Mouse (Mus musculus): ENCODE measurements around the gene Nr2c1.
A peak's percentile ranks its signal among the peaks of the same experiment; 100 is the strongest.

The Nr2c1 gene

DNA sequence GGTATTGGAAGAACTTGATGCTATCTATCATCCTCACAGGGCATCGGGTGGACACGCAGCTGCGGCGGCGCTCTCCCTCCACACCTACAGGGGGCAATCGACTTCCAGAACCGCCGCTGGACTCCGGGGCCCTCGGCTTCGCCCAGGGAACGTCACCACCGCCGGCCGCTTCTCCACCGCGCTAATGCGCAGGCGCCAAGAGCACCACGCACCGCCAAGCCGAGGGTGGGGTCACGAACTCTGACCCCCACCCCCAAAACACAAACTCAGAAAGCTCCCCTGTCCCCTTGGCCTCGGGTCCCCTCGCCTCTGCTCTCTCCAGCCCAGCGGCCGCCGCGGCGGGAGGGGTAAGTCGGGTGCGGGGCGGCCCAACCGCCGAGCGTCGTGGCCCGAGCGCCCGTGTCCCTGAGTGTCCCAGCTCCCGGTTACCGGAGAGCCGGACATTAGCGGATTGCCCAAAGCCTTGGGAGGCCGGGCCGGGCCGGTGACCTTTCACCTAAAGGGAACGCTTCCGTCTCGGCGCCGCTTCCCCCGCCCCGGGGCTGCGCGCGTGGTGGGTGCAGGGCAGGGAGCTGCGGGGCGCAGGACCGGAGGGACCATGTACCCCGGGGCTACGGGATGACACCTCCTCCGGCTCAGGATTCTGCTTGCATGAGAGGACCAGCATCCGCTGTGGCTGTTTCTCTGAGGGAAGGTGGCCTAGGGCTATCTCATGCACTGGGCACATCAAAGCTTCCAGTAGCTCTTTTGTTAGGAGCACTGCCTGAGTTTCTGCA lies at the start of gene Nr2c1:
Gene Nr2c1, plus strand, starts transcription at position 268 of the 776 bp plus-strand sequence.
- peak; percentile 94 to 95 for DNase-seq (ENCODE audit: low spot score in 2 of 2)

DNA sequence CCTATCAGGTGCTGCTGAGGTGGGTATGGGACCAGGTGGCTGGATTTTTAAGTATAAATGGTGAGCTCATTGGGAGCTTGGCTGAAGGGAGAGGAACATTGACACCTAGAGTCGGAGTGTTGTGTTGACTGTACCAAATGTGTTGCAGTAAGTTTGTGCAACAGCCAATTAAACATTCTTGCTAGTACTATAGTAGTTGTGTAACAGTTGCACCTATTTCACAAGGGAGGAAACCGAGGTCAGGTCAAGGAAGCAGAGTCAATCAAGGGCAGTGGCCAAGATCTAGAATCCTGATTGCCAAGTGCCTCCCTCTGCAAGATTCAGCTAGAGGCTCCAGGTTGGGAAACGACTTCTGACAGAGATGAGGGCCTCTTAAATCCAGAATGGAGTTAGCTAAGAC lies 49.7 kb upstream of the Nr2c1 start:
- DNase-seq (ENCODE audit: low spot score in 2 of 2), result no peak

DNA sequence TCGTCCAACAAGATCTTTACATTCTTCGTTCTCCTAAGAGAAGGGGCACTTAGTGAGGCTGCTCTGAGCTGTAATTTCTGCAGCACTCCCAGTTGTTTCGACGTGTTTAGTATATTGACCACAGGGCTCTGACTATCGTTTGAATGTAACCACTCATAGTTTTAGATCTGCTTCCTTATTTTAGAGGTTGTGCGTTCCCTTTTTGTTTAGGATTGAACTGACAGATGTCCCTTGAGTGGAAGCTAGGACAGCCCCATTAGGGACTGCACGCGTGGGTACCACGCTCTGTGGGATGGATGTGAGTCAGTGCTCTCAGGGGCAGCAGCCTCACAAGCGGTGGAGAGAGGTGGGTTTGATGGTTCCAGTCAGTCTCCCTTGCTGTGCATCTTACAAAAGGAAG lies 42.3 kb upstream of the Nr2c1 start:
- no peak for DNase-seq (ENCODE audit: low spot score in 2 of 2)

DNA sequence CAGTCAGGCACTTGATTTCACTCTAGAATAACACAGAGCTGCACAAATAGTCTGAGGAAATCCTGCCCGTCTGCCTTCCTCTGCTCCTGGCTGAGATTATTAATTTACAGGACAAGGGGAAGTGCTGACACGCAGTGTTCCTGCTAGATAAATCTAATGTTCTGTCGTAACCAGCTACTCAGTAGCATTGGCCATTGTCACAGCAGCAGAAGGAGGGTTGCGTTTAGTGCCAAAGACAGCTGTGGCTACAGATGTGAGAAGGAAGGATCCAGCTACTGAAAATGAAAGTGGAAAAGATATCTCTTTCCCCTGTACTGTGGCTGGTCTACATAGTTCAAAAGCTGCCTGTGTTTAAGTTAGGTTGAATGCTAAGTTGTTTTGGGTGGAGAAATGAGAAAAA lies 40.7 kb upstream of the Nr2c1 start:
- no peak for DNase-seq (ENCODE audit: low spot score in 2 of 2)

DNA sequence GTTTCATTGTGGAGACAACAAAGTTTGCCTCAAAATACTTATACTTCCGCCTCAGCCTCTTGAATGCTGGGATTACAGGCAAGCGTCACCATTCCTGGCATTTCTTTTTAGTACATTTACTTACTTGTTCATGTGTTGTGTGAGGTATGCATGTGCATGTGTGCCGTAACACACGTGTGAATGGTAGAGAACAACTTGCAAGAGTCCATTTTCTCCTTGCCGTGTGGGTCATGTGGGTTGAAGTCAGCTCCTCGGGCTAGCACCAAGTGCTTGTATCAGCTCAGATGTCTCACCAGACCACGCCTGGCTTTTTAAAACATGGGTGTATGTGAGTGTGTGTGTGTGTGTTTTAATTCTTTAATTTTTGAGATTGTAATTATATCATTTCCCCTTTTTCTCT lies 40.2 kb upstream of the Nr2c1 start:
- DNase-seq (ENCODE audit: low spot score in 2 of 2), result no peak

DNA sequence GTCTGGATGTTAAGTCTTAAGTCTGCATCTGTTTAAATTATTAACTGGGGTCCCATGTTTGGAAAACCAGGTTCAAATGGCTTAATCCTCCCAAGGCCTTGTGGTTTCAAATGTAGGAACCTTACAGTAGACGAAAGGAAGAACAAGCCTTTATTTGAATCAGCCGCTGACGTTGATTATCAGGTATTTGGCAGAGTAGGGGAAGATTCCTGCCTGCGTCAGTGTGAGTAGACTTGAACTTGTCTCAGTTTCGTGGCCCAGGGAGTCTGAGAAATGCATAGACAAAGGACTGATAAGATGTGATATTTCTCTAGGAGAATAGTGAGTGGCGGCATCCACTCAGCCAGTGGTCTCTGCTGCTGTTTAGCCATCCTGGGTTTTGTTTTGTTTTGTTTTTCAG lies 39.0 kb upstream of the Nr2c1 start:
- no peak for DNase-seq (ENCODE audit: low spot score in 2 of 2)

DNA sequence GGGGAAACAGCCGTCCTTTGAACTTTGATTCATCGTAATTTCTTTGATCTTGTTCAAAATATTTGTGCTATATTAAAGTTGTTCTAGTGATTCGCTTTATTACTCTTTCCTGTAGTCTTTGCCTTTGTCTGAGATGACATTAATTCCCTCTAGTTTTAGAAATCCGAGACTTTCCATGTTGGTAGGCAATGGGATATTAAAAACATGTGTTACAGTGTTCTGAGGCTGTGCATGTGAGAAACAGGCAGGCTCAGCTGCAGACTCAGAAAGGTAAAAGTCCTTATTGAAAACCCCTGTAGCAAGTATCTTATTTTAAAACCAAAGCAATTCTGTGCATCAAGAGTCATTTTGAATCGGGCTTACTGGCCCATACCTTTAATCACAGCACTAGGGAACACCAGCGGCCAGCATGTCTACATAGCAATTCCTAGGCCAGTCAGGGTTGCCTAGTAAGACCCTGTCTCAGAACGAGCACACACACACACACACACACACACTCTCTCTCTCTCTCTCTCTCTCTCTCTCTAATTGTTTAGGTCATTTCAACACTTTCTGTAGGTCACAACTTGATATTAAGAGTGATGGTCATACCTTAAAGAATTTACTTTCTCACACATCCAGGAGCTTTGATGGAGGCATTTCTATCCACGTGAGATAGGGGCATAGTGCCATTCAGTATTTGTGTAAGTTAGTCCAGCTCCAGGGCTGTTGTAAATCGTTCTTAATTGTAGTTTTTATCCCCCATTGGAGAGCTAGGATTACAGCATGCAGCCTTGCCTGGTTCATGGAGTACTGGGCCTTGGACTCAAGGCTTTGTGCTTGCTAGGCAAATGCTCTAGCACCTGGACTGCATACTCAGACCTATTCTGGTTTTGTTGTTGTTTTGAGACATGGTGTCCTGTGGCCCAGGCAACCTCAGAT lies 36.7 kb upstream of the Nr2c1 start:
- DNase-seq (ENCODE audit: low spot score in 2 of 2), result no peak

DNA sequence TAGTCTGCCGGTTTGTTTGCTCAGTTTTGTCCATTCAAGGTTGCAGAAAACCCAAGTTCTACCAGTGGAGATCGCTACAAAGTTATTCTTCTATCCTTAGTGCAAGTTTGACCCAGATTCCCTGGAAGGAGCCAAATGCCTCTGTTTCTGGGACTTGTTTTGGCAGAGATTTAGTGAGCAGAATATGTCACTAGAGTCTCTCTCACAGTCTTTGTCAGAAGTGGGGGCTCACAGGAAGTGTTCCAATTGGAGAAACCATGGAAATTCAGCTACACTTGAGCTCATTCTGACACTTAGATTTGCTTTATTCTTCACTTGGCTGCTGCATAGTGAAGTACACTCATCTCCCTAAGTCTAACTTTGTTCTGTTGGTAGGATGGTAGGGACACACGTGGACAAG lies 35.6 kb upstream of the Nr2c1 start:
- DNase-seq (ENCODE audit: low spot score in 2 of 2), result peak in 1 of 2 experiments; percentile 55

DNA sequence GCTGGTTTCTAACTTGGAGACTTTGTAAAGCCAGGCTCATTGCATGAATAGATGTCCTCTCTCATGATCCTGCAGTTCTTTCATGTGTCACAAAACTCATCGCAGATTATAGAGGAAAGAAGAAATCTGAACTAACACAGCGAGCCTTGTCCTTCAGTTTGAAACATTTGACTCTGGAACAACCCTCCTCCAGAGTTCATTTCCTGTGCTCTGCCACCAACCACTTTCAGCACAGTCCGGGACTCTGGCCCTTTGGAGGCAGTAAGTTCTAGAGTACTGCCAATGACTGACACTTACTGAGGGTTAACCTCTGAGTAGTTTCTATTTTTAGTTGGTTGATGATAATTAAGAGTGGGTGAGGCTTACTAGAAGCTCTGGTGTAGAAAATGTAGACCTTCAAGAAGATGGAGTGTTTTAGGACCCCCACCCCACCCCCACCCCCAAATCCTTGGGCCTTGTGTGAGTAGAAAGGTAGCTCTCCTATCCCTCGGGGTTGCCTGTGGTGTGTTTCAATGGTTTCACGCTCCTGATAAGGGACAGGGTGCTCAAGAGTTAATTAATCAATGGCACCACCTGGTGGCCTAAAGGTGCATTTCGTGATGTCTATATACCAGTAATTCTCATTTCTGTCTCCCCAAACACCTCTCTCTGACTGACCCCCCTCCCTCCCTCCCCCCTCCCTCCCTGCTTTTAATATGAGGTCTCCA lies 31.8 kb upstream of the Nr2c1 start:
- peak; percentile 86 to 89 for DNase-seq (ENCODE audit: low spot score in 2 of 2)

DNA sequence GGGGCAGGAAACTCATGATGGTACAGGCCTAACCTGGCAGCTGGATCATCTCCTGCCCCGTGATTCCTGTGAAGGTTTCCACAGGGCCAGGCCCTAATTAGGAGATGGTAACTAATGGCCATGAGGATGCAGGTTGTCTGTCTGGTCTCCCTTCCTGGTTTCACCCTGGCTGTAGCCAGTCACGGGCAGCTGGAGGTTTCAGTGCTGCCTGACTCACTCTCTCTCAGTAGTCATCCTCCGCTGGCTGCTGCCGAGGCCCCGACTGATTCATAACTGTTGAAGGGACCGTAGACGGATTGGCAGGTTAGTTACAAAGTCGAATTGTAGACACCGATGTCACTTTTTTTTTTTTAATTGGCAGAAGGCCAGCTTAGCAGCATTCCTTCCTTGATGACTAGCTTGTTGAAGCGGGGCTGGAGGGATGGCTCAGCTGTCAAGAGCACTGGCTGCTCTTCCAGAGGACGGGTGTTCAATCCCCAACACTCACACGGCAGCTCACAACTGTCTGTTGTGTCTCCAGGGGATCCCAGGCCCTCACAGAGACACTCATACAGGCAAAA lies 31.0 kb upstream of the Nr2c1 start:
- no peak for DNase-seq (ENCODE audit: low spot score in 2 of 2)

DNA sequence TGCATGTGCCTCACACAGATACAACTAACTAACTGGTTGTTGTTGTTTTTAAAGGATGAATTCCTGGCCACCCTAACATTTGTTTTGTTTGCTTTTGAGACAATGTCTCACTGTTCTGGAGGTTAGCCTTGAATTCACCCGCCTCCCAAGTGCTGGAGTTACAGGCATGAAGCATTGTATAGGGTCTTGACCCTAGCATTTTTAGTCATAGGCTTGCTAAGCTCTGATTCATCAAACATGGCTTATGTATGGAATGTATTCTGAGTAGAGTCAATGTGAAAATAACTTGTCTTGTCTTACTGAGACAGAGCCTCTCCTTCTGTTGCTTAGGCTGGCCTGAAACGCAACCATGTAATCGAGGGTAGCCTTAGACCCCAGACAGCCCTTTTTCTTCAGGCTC lies 29.9 kb upstream of the Nr2c1 start:
- no peak for DNase-seq (ENCODE audit: low spot score in 2 of 2)

DNA sequence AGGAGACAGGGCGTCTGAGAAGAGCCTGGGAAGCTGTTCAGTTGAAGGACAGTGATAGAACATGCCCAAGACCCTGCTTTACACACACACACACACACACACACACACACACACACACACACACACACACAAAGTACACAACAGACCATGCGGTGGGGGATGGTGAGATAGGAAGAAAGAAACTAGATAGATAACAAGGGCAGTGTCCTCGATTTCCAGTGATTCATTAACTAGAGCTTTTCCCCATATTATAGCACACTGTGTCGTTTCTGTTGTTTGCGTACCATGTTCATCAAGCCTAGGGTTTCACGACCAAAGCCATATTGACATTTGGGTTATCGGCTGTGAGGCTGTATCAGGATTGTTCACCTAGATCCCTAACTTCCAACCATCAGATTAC lies 28.8 kb upstream of the Nr2c1 start:
- no peak for DNase-seq (ENCODE audit: low spot score in 2 of 2)

DNA sequence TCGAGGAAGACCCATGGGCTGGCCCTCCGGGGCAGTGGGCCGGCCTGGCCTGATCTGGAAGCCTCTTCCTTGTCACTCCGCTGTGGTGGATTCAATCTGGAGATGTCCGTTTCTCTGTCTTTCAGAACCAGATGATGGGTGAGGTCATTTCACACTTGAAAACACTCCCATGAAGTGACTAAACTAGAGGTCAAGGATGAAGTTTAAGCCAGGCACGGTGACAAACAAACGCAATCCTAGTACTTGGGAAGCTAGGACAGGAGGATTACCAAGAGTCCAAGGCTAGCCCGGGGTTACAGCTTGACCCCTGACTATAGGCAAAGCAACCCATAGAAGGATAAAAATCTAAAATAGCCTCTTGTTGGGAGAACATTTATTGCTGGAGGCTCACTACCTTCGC lies 27.1 kb upstream of the Nr2c1 start:
- DNase-seq (ENCODE audit: low spot score in 2 of 2), result no peak

DNA sequence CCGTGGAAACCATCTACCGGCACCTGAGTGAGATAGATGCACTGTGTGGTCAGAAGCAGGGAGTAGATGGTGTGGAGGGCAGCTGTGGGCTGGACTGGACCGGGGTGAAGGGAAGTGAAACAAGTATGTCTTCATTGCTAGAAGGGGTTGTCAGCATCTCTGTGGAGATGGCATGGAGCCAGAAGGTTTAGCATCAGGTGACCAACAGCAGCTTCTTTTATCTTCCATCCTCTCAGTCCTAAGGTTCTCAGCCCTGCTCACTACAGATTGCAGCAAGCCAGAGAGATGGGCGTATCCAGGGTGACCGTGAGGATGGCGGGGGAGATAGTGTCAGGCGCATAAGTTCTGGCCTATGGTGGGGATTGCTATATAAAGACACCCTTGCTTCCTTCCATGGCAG lies 25.2 kb upstream of the Nr2c1 start:
- DNase-seq (ENCODE audit: low spot score in 2 of 2), result peak; percentile 51 to 53

DNA sequence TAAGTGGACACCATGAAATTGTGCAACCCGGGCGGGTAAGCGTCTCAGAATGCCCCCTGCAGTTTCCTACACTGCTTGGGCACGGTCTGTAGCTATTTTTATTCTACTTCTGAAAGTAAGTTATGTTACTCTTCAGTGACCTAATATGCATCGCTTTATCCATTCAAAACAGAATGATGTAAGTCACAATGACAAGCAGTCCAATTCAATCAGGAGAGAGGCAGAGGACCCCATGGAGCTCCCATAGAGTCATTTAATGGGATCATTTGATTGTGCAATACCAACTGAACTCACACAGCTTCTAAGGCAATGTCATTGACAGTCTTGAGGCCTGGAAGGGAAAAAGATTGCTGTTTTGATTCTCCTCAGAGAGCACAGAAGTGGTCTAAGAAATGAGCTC lies 24.2 kb upstream of the Nr2c1 start:
- DNase-seq (ENCODE audit: low spot score in 2 of 2), result no peak

DNA sequence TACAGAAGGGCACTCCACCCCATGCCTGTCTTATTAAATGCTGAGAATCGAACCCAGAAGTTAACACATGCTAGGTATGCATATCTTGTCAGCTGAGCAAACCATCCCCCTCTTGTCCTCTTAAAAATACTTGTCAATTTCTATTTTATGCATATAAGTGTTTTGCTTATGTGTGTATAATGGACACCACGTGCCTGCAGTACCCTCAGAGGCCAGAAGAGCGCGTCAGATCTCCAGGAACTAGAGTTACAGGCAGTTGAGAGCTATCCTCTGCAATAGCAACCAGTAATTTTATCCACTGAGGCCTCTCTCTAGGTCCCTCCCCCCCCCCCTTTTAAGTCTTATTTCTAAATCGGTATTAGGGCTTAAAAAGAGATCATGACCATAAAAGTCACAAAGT lies 23.4 kb upstream of the Nr2c1 start:
- DNase-seq (ENCODE audit: low spot score in 2 of 2), result no peak

DNA sequence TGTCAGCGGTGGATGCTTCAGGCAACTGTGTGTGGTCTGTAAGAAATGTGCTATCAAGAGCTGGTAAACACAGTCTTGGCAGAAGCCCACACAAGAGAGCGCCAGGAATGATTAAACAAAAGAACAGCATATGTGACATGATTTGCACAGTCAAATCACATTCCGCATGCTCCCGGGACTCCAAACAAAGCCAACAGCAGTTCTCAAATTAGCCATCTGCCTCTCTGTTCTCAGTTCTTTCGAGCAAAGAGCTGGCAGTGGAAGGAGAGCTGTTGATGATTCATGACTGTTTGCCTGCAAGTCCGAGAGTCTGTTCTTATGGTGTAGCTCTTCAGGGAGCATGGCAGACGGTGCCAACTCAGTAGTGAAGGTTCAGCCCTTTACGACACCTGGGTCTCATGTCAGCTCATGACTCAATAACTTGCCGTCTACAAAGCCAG lies 18.1 kb upstream of the Nr2c1 start:
- peak; percentile 85 to 91 for DNase-seq (ENCODE audit: low spot score in 2 of 2)

DNA sequence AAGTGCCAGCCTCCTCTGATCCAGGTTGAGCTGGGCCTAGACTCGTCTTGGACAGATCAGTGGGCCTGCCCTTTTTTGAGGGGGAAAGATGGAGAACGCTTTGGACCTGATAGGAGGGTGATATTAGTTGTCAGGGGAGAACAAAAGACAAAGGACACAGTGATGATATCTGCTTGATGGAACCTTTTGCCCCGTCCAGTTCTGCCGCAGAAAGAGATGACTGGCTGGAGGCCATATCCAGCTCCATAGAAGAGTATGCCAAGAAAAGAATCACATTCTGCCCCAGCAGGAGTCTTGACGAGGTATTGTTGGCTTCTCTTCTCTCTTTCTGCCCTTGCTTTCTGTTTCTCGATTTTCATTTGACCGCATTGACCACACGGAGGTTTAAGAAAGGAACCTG lies 14.7 kb upstream of the Nr2c1 start:
- DNase-seq (ENCODE audit: low spot score in 2 of 2), result no peak

DNA sequence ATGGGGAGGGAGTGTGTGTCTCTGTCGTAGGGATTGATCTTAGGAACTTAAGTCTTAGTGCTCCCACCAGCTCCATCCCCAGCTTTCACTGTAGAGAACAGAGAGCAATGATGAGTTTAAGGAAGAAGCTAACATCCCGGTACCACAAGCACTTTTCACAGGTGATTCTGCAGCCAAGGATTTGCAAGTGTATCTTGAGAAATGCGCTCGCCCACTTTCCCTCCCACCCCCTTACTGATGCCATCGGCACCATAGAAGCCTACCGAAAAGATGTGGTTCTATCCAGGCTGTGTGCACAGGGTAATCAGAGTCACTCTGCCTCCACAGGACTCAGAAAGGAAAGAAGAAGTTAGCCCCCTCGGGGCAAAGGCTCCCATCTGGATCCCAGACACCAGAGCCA lies 14.1 kb upstream of the Nr2c1 start:
- no peak for DNase-seq (ENCODE audit: low spot score in 2 of 2)

DNA sequence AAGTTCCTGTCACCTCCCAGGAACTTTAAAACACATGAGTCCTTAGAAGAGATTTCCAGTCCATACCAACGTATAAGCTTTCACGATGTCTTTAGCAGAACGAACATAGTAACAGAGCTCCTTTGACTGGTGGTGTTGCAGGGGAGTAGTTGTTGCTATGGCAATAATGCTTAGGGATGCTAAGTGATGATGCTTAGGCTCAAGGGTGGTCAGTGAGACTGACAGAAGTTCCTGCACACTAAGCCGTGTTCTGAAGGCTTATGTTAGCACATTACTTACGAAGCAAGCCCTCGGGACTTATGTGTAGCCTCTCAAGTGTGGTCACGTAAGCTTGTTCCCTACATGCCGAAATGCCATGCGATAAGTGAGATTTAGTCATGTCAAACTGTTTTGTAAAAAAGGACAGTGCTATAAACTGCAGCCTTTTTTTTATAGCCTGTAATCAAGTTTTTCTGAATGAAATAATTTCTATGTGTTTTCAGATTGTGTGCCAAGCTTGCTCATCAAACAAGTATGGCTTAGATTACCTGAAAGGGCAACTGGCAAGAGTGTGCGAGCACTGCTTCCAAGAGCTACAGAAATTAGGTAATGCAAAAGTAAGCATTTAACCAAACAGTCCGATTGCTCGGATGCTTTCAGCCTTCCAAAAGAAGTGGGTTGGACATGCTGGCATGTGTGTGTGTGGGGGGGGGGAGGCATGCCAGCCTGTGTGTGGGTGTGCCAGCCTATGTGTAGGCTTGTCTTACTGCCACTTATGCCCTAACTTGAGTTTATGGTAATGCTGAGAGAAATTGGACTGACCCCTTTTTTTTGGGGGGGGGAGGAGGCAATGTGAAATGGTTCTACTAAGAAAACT lies 13.1 kb upstream of the Nr2c1 start:
- no peak for DNase-seq (ENCODE audit: low spot score in 2 of 2)

DNA sequence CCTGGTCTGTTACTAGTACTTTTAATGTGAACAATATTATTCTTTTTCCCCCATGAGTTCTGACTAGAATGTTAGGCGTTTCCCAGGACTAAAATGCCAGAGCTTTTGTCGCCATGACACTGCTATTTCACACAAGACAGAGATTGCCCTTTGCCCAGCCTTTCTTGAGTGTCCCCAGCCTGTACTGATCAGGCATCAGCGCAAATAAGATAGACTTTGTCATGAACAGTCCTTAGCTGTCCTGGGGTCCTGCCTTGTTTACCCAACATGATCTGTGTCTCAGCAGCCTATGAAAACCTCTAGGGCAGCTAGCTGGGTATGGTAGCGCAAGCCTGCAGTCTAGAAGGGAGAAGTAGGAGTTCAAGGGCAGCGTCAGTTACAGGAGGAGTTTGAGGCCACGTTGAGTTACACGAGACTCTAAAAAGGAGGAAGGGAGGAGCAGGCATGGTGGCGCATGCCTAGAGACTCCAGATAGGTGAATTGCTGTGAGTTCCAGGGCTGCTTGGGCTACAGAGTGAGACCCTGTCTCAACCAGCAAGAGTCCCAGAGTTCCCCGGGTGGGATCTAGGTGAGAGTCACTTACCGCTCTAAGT lies 8.8 kb upstream of the Nr2c1 start:
- DNase-seq (ENCODE audit: low spot score in 2 of 2), result no peak
